8 mouse cellular contexts compared by ENCODE assay signal in genomic region chr11:86960331-86960730, GRCm38 (mm10). TPM values are rescaled to one million over a fixed set of nuclear protein-coding genes. Genes with fewer than 3 reads are reported as not detected.
DNase-seq lines count a peak whose midpoint lies in the region; ATAC-seq and TF ChIP-seq lines count a peak whose summit lies in the region.
"Had no signal": no experiment of that assay in that cellular context is flagged by ENCODE, and none has a peak within 500 bp of the region (broad histone marks: within the 10 kb centered on the region; RNA-seq: fewer than 3 reads in every experiment).

No protein-coding gene starts in this region.

- H3K4me2 ChIP-seq in liver, embryonic 15.5 days: no peak overlapping the region
- H3K4me2 ChIP-seq in liver, embryonic 12.5 days: no peak overlapping the region
- no peak overlapping the region for H3K4me2 ChIP-seq in intestine, postnatal 0 days (replicated peaks; ENCODE audit: low read depth)
- no peak overlapping the region for H3K4me2 ChIP-seq in kidney, postnatal 0 days (ENCODE audit: low read length)
- no peak overlapping the region for H3K4me2 ChIP-seq in stomach, embryonic 14.5 days (replicated peaks; ENCODE audit: low read depth, low read length)
- no peak overlapping the region for H3K4me2 ChIP-seq in forebrain, embryonic 12.5 days

- H3K9ac ChIP-seq in liver, embryonic 15.5 days: no peak overlapping the region
- no peak overlapping the region for H3K9ac ChIP-seq in liver, embryonic 12.5 days
- no peak overlapping the region for H3K9ac ChIP-seq in intestine, postnatal 0 days (ENCODE audit: low read depth, low read length)
- H3K9ac ChIP-seq in kidney, postnatal 0 days (ENCODE audit: low read depth, low read length): no peak overlapping the region
- H3K9ac ChIP-seq in stomach, embryonic 14.5 days (replicated peaks; ENCODE audit: low read depth, low read length): no peak overlapping the region
- no peak overlapping the region for H3K9ac ChIP-seq in forebrain, embryonic 12.5 days
- H3K9ac ChIP-seq: forebrain, postnatal 0 days had no signal

- 41% methylated on average over 2 of the region's 2 CpGs for WGBS in liver, embryonic 15.5 days (ENCODE audit: insufficient replicate concordance)
- WGBS in liver, embryonic 12.5 days (ENCODE audit: insufficient replicate concordance): 57% methylated on average over 2 of the region's 2 CpGs
- WGBS in intestine, postnatal 0 days: 34% methylated on average over 2 of the region's 2 CpGs
- 50% methylated on average over 2 of the region's 2 CpGs for whole genome bisulfite sequencing in kidney, postnatal 0 days
- WGBS in stomach, embryonic 14.5 days: 54% methylated on average over 2 of the region's 2 CpGs
- WGBS in forebrain, embryonic 12.5 days: 59% methylated on average over 2 of the region's 2 CpGs

- no peaks in the 10 kb centered on the region for H3K36me3 ChIP-seq in liver, embryonic 15.5 days (replicated peaks)
- no peaks in the 10 kb centered on the region for H3K36me3 ChIP-seq in liver, embryonic 12.5 days
- H3K36me3 ChIP-seq in intestine, postnatal 0 days (ENCODE audit: control insufficient read depth, insufficient read depth): no peaks in the 10 kb centered on the region; the same call in 1 of the 2 replicates
- no peaks in the 10 kb centered on the region for H3K36me3 ChIP-seq in kidney, postnatal 0 days (ENCODE audit: insufficient read depth, low read length)
- 0 out of 2 replicates have a peak, but pooled peaks cover 4% of the 10 kb centered on the region for H3K36me3 ChIP-seq in stomach, embryonic 14.5 days (ENCODE audit: control insufficient read depth, insufficient read depth, low read length)
- no peaks in the 10 kb centered on the region; the same call in 1 of the 2 replicates for H3K36me3 ChIP-seq in forebrain, embryonic 12.5 days (replicated peaks)

- peaks cover 71% of the 10 kb centered on the region for H3K4me1 ChIP-seq in liver, embryonic 15.5 days (replicated peaks)
- peaks cover 83% of the 10 kb centered on the region for H3K4me1 ChIP-seq in liver, embryonic 12.5 days
- H3K4me1 ChIP-seq in intestine, postnatal 0 days (replicated peaks; ENCODE audit: control insufficient read depth, insufficient read depth, low read length): peaks cover 59% of the 10 kb centered on the region
- peaks cover 69% of the 10 kb centered on the region for H3K4me1 ChIP-seq in kidney, postnatal 0 days (replicated peaks; ENCODE audit: insufficient read depth, low read length)
- H3K4me1 ChIP-seq in stomach, embryonic 14.5 days (ENCODE audit: control insufficient read depth, insufficient read depth, low read length): peaks cover 58% of the 10 kb centered on the region
- H3K4me1 ChIP-seq in forebrain, embryonic 12.5 days: peaks cover 37% of the 10 kb centered on the region

- DNase-seq in kidney, postnatal 0 days (ENCODE audit: low spot score): no peak
- DNase-seq: forebrain, postnatal 0 days had no signal

- no peak for ATAC-seq in liver, embryonic 15.5 days (ENCODE audit: insufficient read depth)
- no peak for ATAC-seq in liver, embryonic 12.5 days
- ATAC-seq in intestine, postnatal 0 days: no peak
- ATAC-seq in kidney, postnatal 0 days (replicated peaks; ENCODE audit: low FRiP score, low read depth): no peak
- no peak for ATAC-seq in stomach, embryonic 14.5 days (ENCODE audit: insufficient number of reproducible peaks, insufficient read depth, low FRiP score, low read depth)
- ATAC-seq in forebrain, embryonic 12.5 days (ENCODE audit: low FRiP score): no peak
- no peak for ATAC-seq in megakaryocyte, adult 5-6 weeks (ENCODE audit: poor library complexity, severe bottlenecking)
- ATAC-seq: forebrain, postnatal 0 days had no signal

- TF ChIP-seq CTCF in intestine, postnatal 0 days (IDR thresholded peaks at IDR 0.05; ENCODE audit: low read depth): no peak
- no peak for TF ChIP-seq CTCF in kidney, postnatal 0 days (IDR thresholded peaks at IDR 0.05; ENCODE audit: low read depth)

- H3K27me3 ChIP-seq in liver, embryonic 15.5 days: no peaks in the 10 kb centered on the region
- H3K27me3 ChIP-seq in liver, embryonic 12.5 days (replicated peaks): no peaks in the 10 kb centered on the region
- H3K27me3 ChIP-seq in intestine, postnatal 0 days (replicated peaks; ENCODE audit: control insufficient read depth, insufficient read depth, low read length): no peaks in the 10 kb centered on the region
- H3K27me3 ChIP-seq in kidney, postnatal 0 days (ENCODE audit: insufficient read depth, low read length): no peaks in the 10 kb centered on the region
- no peaks in the 10 kb centered on the region for H3K27me3 ChIP-seq in stomach, embryonic 14.5 days (ENCODE audit: control insufficient read depth, insufficient read depth, low read length)
- H3K27me3 ChIP-seq in forebrain, embryonic 12.5 days: no peaks in the 10 kb centered on the region

- no peak overlapping the region for H3K4me3 ChIP-seq in liver, embryonic 15.5 days (replicated peaks)
- no peak overlapping the region for H3K4me3 ChIP-seq in liver, embryonic 12.5 days
- no peak overlapping the region for H3K4me3 ChIP-seq in intestine, postnatal 0 days (ENCODE audit: low read depth, low read length)
- H3K4me3 ChIP-seq in kidney, postnatal 0 days (replicated peaks; ENCODE audit: low read depth, low read length): no peak overlapping the region
- no peak overlapping the region for H3K4me3 ChIP-seq in stomach, embryonic 14.5 days (ENCODE audit: low read depth, low read length)
- no peak overlapping the region for H3K4me3 ChIP-seq in forebrain, embryonic 12.5 days (replicated peaks)

- no peaks in the 10 kb centered on the region for H3K9me3 ChIP-seq in liver, embryonic 15.5 days (replicated peaks)
- H3K9me3 ChIP-seq in liver, embryonic 12.5 days (replicated peaks): no peaks in the 10 kb centered on the region
- H3K9me3 ChIP-seq in intestine, postnatal 0 days (ENCODE audit: control insufficient read depth): no peaks in the 10 kb centered on the region
- no peaks in the 10 kb centered on the region for H3K9me3 ChIP-seq in kidney, postnatal 0 days (replicated peaks; ENCODE audit: low read length)
- H3K9me3 ChIP-seq in stomach, embryonic 14.5 days (ENCODE audit: control insufficient read depth, low read depth, low read length): no peaks in the 10 kb centered on the region
- H3K9me3 ChIP-seq in forebrain, embryonic 12.5 days: no peaks in the 10 kb centered on the region

- peak overlapping the region; percentile 67; the same call in 1 of the 2 replicates for H3K27ac ChIP-seq in liver, embryonic 15.5 days (replicated peaks)
- no peak overlapping the region for H3K27ac ChIP-seq in liver, embryonic 12.5 days
- H3K27ac ChIP-seq in intestine, postnatal 0 days (ENCODE audit: low read depth, low read length): peak overlapping the region; percentile 80
- peak overlapping the region; percentile 95 for H3K27ac ChIP-seq in kidney, postnatal 0 days
- peak overlapping the region; percentile 79; the same call in 1 of the 2 replicates for H3K27ac ChIP-seq in stomach, embryonic 14.5 days (ENCODE audit: low read length)
- no peak overlapping the region for H3K27ac ChIP-seq in forebrain, embryonic 12.5 days

RNA-seq across cellular contexts. Expression of gene Ypel2, which starts 33.2 kb away (rescaled TPM):
- polyA plus RNA-seq in liver, embryonic 15.5 days (2015; fragmentation: Nextera tagmentation; extraction: Ambion mirVana): 1.5 and 1.7 TPM in 2 replicates
- polyA plus RNA-seq in liver, embryonic 12.5 days (2016; fragmentation: Nextera tagmentation; extraction: Ambion mirVana): 1.3 and 1.4 TPM in 2 replicates
- polyA plus RNA-seq in intestine, postnatal 0 days (2015; fragmentation: Nextera tagmentation; extraction: Ambion mirVana): 4.6 and 5.9 TPM in 2 replicates
- 10.6 and 11.1 TPM in 2 replicates for polyA plus RNA-seq in kidney, postnatal 0 days (2015; fragmentation: Nextera tagmentation; extraction: Ambion mirVana)
- 6.6 and 7.5 TPM in 2 replicates for polyA plus RNA-seq in stomach, embryonic 14.5 days (2014; fragmentation: Nextera tagmentation; extraction: Ambion mirVana)
- polyA plus RNA-seq in forebrain, embryonic 12.5 days (2016; fragmentation: Nextera tagmentation; extraction: Ambion mirVana): 8.1 and 8.3 TPM in 2 replicates
- total RNA-seq in megakaryocyte, adult 5-6 weeks (2015): 6.7 and 7.5 TPM in 2 replicates
- 5.6 and 6.9 TPM in 2 replicates for total RNA-seq in megakaryocyte, adult 5-6 weeks (2017)

Comparison
In these comparisons a context has a peak if more than half of its experiments do, and no peak if none do; other contexts are left out.
1. H3K27ac ChIP-seq: peak in liver, embryonic 15.5 days (single experiment), intestine, postnatal 0 days (single experiment), kidney, postnatal 0 days (single experiment) and stomach, embryonic 14.5 days (single experiment); none in liver, embryonic 12.5 days (single experiment) and forebrain, embryonic 12.5 days (single experiment).